In the genomic region with DNA sequence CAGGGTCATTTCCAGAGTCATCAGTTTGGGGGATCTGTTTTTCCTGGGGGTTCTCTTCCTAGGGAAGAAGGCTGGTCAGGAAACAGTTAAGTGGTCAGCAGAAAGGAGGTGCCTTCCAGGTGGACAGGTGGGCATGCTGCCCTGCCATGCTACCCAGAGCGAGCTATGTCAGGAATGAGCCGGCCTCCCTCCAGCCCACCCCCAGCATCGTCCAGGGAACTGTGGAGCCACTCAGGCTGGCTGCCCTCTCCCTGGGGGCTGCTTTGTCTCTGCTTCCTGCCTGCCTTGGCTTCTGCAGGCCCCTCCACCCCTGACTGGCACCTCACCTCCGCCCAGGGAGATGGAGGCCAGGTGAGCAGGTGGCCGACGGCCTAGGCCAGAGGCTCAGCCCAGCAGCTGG, we compare ENCODE assay signal across 11 mouse cellular contexts. TPM values are rescaled to one million over a fixed set of nuclear protein-coding genes. Genes with fewer than 3 reads are reported as not detected.
DNase-seq lines count a peak whose midpoint lies in the region; ATAC-seq and TF ChIP-seq lines count a peak whose summit lies in the region.
"Had no signal": no experiment of that assay in that cellular context is flagged by ENCODE, and none has a peak within 500 bp of the region (broad histone marks: within the 10 kb centered on the region; RNA-seq: fewer than 3 reads in every experiment).

No protein-coding gene starts in this region.

- no peak for ATAC-seq in heart, embryonic 11.5 days (replicated peaks; ENCODE audit: insufficient number of reproducible peaks, low FRiP score, low TSS enrichment)
- ATAC-seq in neural tube, embryonic 11.5 days (ENCODE audit: insufficient read depth, low FRiP score, low TSS enrichment) = no peak
- no peak for ATAC-seq in limb, embryonic 15.5 days (ENCODE audit: insufficient number of reproducible peaks, low FRiP score, low TSS enrichment, low read depth)
- ATAC-seq in stomach, postnatal 0 days (ENCODE audit: low FRiP score, low TSS enrichment) = no peak
- ATAC-seq: CD4-positive, CD25-positive, alpha-beta regulatory T cell, adult 4 months had no signal

- no peak overlapping the region for H3K4me2 ChIP-seq in heart, embryonic 11.5 days
- no peak overlapping the region for H3K4me2 ChIP-seq in neural tube, embryonic 11.5 days (ENCODE audit: low read depth)
- H3K4me2 ChIP-seq in limb, embryonic 15.5 days = no peak overlapping the region
- no peak overlapping the region for H3K4me2 ChIP-seq in stomach, postnatal 0 days (replicated peaks; ENCODE audit: low read depth)

- H3K9ac ChIP-seq in heart, embryonic 11.5 days (ENCODE audit: low read depth, low read length) = peak overlapping the region; percentile 35; the same call in 1 of the 2 replicates
- H3K9ac ChIP-seq in neural tube, embryonic 11.5 days (ENCODE audit: low read length) = no peak overlapping the region
- H3K9ac ChIP-seq in limb, embryonic 15.5 days = no peak overlapping the region
- no peak overlapping the region for H3K9ac ChIP-seq in stomach, postnatal 0 days (ENCODE audit: low read length)

- no peaks in the 10 kb centered on the region for H3K27me3 ChIP-seq in heart, embryonic 11.5 days (ENCODE audit: control insufficient read depth, insufficient read depth, low read length)
- no peaks in the 10 kb centered on the region for H3K27me3 ChIP-seq in neural tube, embryonic 11.5 days (ENCODE audit: control insufficient read depth, insufficient read depth, low read length)
- H3K27me3 ChIP-seq in limb, embryonic 15.5 days = no peaks in the 10 kb centered on the region
- no peaks in the 10 kb centered on the region for H3K27me3 ChIP-seq in stomach, postnatal 0 days (ENCODE audit: control insufficient read depth, insufficient read depth, low read length)

- DNase-seq in heart, adult 18-20 months = no peak
- no peak for DNase-seq in neural tube, embryonic 11.5 days (ENCODE audit: low spot score)
- no peak for DNase-seq in neural tube, embryonic 10.5 days (ENCODE audit: extremely low spot score, low spot score)
- no peak for DNase-seq in stomach, postnatal 0 days (ENCODE audit: low spot score)
- no peak for DNase-seq in frontal cortex, postnatal 36 days (ENCODE audit: low spot score in 2 of 2)
- no peak for DNase-seq in left cerebral cortex, adult 18-20 months (ENCODE audit: low spot score in 2 of 2)
- DNase-seq: gastrocnemius, postnatal 36 days; right cerebral cortex, postnatal 4 days had no signal

- peaks cover 3% of the 10 kb centered on the region; the same call in 1 of the 2 replicates for H3K36me3 ChIP-seq in heart, embryonic 11.5 days (ENCODE audit: control insufficient read depth, insufficient read depth, low read length)
- H3K36me3 ChIP-seq in neural tube, embryonic 11.5 days (ENCODE audit: control insufficient read depth, insufficient read depth, low read length) = no peaks in the 10 kb centered on the region
- peaks cover 7% of the 10 kb centered on the region; the same call in 1 of the 2 replicates for H3K36me3 ChIP-seq in limb, embryonic 15.5 days
- H3K36me3 ChIP-seq in stomach, postnatal 0 days (ENCODE audit: control insufficient read depth, insufficient read depth, low read length) = no peaks in the 10 kb centered on the region

- peak overlapping the region; percentile 93 for H3K27ac ChIP-seq in heart, embryonic 11.5 days (ENCODE audit: low read depth, low read length)
- 0 out of 2 replicates have a peak overlapping the region, but pooled peaks have one; percentile 20 for H3K27ac ChIP-seq in neural tube, embryonic 11.5 days (ENCODE audit: low read depth, low read length)
- H3K27ac ChIP-seq in limb, embryonic 15.5 days = 0 out of 2 replicates have a peak overlapping the region, but pooled peaks have one; percentile 75
- peak overlapping the region; percentile 86 for H3K27ac ChIP-seq in stomach, postnatal 0 days (replicated peaks)

- no peak overlapping the region for H3K4me3 ChIP-seq in heart, embryonic 11.5 days (ENCODE audit: low read depth, low read length)
- H3K4me3 ChIP-seq in neural tube, embryonic 11.5 days (ENCODE audit: low read depth, low read length) = no peak overlapping the region
- H3K4me3 ChIP-seq in limb, embryonic 15.5 days = no peak overlapping the region
- H3K4me3 ChIP-seq in stomach, postnatal 0 days (ENCODE audit: low read depth, low read length) = no peak overlapping the region

- no peak for TF ChIP-seq EP300 in stomach, postnatal 0 days (optimal IDR thresholded peaks at IDR 0.05)

- peaks cover 64% of the 10 kb centered on the region for H3K4me1 ChIP-seq in heart, embryonic 11.5 days (ENCODE audit: control insufficient read depth, insufficient read depth, low read length)
- H3K4me1 ChIP-seq in neural tube, embryonic 11.5 days (ENCODE audit: control insufficient read depth, insufficient read depth, low read length) = peaks cover 20% of the 10 kb centered on the region
- peaks cover 57% of the 10 kb centered on the region for H3K4me1 ChIP-seq in limb, embryonic 15.5 days
- peaks cover 24% of the 10 kb centered on the region for H3K4me1 ChIP-seq in stomach, postnatal 0 days (replicated peaks; ENCODE audit: control insufficient read depth, insufficient read depth)

- H3K9me3 ChIP-seq in heart, embryonic 11.5 days (replicated peaks; ENCODE audit: control insufficient read depth, low read length) = no peaks in the 10 kb centered on the region
- no peaks in the 10 kb centered on the region for H3K9me3 ChIP-seq in neural tube, embryonic 11.5 days (ENCODE audit: control insufficient read depth, low read length)
- no peaks in the 10 kb centered on the region for H3K9me3 ChIP-seq in limb, embryonic 15.5 days
- H3K9me3 ChIP-seq in stomach, postnatal 0 days (ENCODE audit: control insufficient read depth, low read length) = no peaks in the 10 kb centered on the region

- TF ChIP-seq CTCF in stomach, postnatal 0 days (IDR thresholded peaks at IDR 0.05; ENCODE audit: low read depth) = no peak

- 22% methylated on average over 6 of the region's 6 CpGs for WGBS in heart, embryonic 11.5 days (ENCODE audit: insufficient replicate concordance)
- 68% methylated on average over 6 of the region's 6 CpGs for WGBS in neural tube, embryonic 11.5 days
- 47% methylated on average over 6 of the region's 6 CpGs for WGBS in limb, embryonic 15.5 days
- WGBS in stomach, postnatal 0 days = 51% methylated on average over 6 of the region's 6 CpGs

RNA-seq across cellular contexts. Expression of gene Epha2, which starts 10.5 kb away (rescaled TPM):
- 3.1 and 3.6 TPM in 2 replicates for polyA plus RNA-seq in heart, embryonic 11.5 days (2014; fragmentation: Nextera tagmentation; extraction: Ambion mirVana)
- 1 to 10 TPM; 6.2 to 6.6 TPM for total RNA-seq in heart, adult 18-20 months (2021)
- polyA plus RNA-seq in neural tube, embryonic 11.5 days (2014; fragmentation: Nextera tagmentation; extraction: Ambion mirVana) = 1.6 and 2.5 TPM in 2 replicates
- polyA plus RNA-seq in limb, embryonic 15.5 days (2015; fragmentation: Nextera tagmentation; extraction: Ambion mirVana) = 6.2 and 6.5 TPM in 2 replicates
- 3.9 and 4.9 TPM in 2 replicates for polyA plus RNA-seq in stomach, postnatal 0 days (2015; fragmentation: Nextera tagmentation; extraction: Ambion mirVana)
- total RNA-seq in left cerebral cortex, adult 18-20 months (2021) = 1 to 10 TPM; 1.3 to 1.5 TPM

RNA-seq across cellular contexts. Expression of gene Fam131c, which starts 56.5 kb away (rescaled TPM):
- polyA plus RNA-seq in heart, embryonic 11.5 days (2014; fragmentation: Nextera tagmentation; extraction: Ambion mirVana) = 1.00 and 1.0 TPM in 2 replicates
- 1 to 10 TPM; 3.1 to 3.7 TPM for total RNA-seq in heart, adult 18-20 months (2021)
- polyA plus RNA-seq in neural tube, embryonic 11.5 days (2014; fragmentation: Nextera tagmentation; extraction: Ambion mirVana) = 0.34 and 0.85 TPM in 2 replicates
- polyA plus RNA-seq in limb, embryonic 15.5 days (2015; fragmentation: Nextera tagmentation; extraction: Ambion mirVana) = 1.6 and 1.9 TPM in 2 replicates
- 3.4 and 3.6 TPM in 2 replicates for polyA plus RNA-seq in stomach, postnatal 0 days (2015; fragmentation: Nextera tagmentation; extraction: Ambion mirVana)
- total RNA-seq in left cerebral cortex, adult 18-20 months (2021) = 1 to 10 TPM; 4.2 to 4.3 TPM
- polyA plus RNA-seq: CD4-positive, CD25-positive, alpha-beta regulatory T cell, adult 4 months had no signal

Comparison
In these comparisons a context has a peak if more than half of its experiments do, and no peak if none do; other contexts are left out.
1. H3K27ac ChIP-seq: peak in every context shown above with its lines; median percentile 93 in heart, embryonic 11.5 days; 86 in stomach, postnatal 0 days; 75 in limb, embryonic 15.5 days; 20 in neural tube, embryonic 11.5 days.